Mouse (Mus musculus) liver, postnatal 0 days (tissue): ENCODE measurements around the gene Rpia.

ENCODE experiments used
- CTCF ChIP-seq: sonication (generic); IDR thresholded peaks from 2 replicates; pipeline ENCODE4 v1.5.1; 2016; ENCODE audit warnings: antibody characterized with exemption, low read depth
- EP300 ChIP-seq: IDR thresholded peaks from 2 replicates; pipeline ENCODE4 v1.6.1; 2016; ENCODE audit warnings: antibody characterized with exemption, low read depth, mild to moderate bottlenecking

DNA sequence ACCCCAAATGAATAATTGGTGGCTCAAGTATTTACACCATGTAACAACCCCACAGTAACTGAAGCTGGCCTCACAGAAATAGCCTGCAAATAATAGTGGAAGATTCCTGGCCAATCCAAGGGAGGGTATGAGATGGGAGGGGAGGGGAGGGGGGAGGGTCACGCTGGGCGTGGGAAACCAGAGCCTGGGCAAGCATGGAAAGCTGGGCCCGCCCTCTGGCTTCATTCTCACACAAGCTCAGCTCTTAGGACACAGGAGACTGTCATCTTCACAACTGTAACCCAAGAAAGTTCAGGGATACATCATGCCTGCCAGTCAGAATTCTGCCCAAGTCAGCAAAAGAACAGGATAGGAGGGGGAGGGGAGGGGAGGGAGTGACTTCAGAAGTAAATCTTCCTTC lies 6.2 kb downstream of the Rpia start:
- TF ChIP-seq CTCF (no peak), EP300 (no peak)
